Mouse (Mus musculus): Measurements from ENCODE around the gene Rgs7bp.

Rgs7bp gene

DNA sequence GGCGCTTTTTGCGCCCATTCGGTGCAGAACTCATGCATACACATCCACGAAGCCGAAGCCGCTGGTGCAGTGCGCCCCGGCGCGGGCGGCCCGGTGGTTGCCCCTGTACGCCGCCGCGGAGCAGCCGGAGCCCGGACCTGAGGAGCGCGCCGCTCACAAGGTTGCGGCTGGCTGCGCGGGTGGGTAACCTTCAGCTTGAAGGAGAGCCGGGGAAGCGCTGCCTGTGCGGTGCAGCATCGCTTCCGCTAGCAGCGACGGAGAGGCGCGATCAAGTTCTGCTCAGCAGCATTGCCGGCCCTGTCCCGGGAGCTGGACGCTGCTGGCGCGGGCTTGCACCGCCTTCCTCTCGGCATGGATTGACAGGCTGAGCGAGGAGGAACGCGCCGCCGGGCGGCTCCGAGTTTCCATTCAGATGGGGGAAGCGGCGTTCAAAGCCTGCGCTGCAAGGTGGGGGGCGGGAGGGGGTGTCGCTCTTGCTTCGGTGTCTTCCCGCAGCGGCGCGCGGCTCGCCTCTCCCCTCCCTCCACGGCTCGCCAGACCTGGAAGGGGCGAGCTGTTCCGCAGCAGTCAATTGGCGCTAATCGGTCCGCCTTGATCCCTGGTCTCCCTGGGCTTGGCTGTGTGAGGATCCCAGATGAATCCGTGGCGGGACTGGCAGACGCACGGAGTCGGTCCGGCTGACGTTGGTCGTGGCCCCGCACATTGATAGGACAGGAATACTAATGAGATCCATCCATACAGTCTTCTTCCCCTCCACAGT lies at the start of gene Rgs7bp:
Rgs7bp (minus strand) TSS at position 750 of the 760 bp plus-strand sequence.
- DNase-seq (ENCODE audit: low spot score in 2 of 2) = peak; percentile 83 to 86

DNA sequence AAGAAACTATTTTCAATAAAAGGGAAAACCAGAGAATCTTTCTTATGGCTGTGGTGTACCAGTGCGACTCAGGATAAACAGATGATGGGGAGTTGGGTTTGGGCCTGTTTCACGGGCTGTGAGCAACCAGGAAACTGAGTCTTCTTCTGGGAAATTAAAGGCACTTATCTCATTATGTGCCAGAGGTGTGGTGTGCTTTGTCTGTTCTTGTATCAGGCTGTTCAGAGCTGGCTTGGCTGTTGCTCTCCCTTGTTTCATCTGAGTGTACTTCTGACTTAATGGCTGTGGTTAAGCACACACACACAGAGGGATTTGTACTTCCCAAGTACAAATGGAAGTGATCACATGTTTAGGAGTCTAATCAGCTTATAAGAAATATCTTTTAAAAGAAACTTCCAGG lies 49.7 kb upstream of the Rgs7bp start:
- DNase-seq (ENCODE audit: low spot score in 2 of 2) = no peak

DNA sequence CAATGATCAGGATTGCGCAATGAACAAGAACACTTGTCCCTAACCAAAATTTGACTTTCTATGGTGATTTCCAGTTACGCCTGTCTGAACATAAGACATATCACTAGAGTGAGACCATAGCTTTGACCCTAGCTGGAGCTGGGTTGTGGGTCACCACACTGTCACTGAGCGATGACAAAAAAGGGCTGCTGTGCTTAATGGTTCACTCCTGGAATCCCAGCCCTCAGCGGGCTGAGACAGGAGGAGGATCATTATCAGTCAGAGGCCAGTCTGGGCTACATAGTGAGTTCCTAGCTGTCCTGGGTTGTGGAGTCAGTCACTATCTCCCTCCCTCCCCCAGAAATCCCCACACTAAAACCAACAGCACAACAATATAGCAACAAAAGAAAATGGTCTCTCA lies 46.0 kb upstream of the Rgs7bp start:
- DNase-seq (ENCODE audit: low spot score in 2 of 2) = no peak

DNA sequence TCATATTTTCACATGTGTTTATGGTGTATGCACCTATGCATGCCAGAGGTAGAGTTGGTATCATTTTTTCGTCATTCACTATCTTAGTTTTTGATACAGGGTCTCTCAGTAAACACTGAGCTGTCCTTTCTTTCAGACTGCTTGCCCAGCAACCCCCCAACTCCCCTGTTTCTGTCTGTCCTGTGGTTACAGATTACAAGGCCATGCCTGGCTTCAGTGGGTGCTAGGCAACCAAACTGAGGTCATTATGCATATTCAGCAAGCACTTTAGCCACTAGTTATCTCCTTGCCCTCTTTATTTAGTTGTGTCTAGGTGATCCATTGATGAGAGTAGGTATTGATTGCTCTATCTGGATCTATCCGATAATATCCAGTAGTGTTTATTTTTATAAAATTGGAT lies 41.6 kb upstream of the Rgs7bp start:
- no peak for DNase-seq (ENCODE audit: low spot score in 2 of 2)

DNA sequence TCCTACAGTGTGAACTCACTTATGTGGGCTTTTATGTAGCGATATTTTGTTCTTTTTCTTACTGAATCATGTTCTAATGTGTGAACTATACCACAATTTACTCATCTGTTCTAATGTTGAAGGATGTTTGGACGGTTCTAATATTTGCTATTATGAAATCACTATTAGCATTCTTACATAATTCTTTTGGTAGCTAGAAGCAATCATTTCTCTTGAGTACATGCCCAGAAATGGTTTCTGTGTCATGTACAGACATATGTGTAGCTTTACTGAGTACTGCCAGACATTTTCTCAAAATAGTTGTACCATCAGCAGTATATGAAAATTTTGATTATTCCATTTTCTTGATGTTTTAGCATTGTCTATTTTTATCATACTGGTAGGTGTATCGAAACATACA lies 34.5 kb upstream of the Rgs7bp start:
- DNase-seq (ENCODE audit: low spot score in 2 of 2) = no peak

DNA sequence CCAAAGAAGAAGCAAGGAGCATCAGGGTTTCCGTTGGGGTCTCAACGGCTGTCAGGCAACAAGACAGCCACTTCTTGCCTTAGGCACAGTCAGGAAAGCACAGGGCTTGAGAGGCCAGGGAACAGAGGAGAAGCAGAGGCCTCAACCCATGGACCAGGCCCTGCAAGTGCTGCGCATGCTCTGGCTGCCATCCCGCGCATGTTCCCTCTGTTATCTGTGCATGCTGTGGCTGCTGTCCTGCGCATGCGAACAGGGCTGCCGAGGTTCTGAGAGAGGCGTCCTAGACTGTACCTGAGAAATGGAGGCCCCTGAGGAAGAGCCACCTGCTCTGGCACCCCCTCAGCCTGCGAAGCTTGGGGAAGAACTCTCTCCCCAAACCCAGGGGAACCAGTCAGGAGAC lies 27.1 kb upstream of the Rgs7bp start, which contains the start of gene 4933425L06Rik:
4933425L06Rik (plus strand) TSS at position 261 of the 400 bp plus-strand sequence.
- no peak for DNase-seq (ENCODE audit: low spot score in 2 of 2)

DNA sequence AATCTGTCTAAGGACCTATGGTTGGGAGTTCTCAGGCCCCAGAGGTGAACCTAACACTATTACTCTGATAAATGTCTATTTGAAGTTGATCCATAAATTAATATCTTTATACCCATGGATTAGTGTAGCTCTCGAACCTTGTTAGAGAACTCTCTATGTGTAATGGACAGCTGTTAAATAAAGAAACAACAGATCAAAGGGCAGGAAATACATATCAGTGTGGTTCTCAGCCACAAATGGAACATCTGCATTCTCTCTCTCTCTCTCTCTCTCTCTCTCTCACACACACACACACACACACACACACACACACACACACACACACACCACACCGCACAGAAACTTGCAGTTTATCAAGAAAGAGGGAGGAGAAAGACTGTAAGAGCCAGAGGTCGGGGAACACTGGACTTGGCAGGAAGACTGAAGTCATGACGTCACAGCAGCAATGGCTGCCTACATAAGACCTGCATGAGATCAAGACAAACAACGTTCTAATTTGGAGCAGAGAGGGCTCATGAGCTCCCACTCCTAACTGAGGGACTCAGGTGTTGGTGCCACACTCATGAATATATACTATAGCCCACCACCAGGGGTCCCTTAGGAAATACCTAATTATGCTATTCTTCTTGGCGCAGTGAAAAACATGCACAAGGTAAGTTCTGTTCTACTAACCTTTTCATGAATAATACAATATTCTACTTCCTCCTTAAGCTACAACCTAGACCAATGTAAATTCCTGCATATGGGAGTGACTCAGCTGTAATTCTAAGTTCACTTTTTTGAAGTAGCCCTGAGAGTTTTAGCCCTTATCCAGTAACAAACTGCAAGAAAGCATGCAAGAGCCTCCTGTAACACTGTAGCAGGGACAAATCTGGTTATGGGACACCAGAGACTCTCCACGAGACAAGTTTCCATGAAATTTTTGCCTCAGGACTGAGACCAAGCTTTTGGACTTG lies 12.4 kb upstream of the Rgs7bp start:
- no peak for DNase-seq (ENCODE audit: low spot score in 2 of 2)

DNA sequence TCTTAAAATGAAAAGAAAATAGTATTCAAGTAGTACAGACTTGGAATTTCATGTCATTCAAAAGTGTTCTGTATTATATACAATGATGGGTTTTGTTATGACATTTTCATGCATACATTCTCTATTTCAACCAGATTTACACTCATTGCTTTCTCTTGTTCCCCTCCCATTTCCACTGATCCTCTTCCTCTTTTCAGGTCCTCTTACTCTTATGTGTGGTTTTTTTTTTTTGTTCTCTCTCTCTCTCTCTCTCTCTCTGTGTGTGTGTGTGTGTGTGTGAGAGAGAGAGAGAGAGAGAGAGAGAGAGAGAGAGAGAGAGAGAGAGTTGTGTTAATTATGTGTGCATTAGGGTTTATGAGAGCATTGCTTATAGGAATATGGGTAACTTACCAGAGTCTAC lies 11.4 kb upstream of the Rgs7bp start:
- DNase-seq (ENCODE audit: low spot score in 2 of 2) = no peak

DNA sequence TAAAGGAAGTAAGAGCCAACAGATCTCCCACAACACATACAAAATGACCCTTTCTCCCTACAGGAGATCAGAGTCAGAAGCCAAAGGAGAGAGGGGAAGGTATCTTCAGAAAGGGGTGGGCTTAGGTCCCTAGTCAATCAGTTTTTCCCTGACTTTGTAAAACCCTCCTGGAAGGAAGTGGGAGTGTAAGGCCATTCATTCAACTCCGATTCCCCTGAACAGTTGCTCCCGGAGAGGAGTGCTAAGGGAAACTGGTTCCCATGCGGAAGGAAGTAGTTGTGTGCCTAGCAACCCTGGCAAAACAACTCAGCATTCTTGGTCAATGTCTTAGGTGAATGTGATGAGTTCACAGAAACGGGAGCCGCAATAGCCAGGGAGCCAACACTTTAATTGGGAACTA lies 644 bp upstream of the Rgs7bp start:
- no peak for DNase-seq (ENCODE audit: low spot score in 2 of 2)

DNA sequence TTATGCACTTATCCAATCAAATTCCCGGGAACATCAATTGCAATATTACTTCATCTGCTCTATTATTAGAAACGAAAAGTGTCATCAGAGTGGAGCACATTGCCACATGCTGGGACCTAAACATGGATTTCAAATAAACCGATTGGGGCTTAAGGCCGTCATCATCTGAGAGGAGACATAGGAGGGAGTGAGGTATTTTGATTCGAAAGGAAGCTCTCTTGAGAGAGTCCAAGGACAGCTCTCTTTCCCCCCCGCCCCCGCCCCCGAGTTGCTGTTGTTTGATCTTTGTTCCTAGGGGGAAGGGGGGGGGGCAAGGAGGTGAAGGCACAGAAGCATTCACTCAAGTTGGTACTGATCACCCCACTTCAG lies 195 bp upstream of the Rgs7bp start:
- no peak for DNase-seq (ENCODE audit: low spot score in 2 of 2)

DNA sequence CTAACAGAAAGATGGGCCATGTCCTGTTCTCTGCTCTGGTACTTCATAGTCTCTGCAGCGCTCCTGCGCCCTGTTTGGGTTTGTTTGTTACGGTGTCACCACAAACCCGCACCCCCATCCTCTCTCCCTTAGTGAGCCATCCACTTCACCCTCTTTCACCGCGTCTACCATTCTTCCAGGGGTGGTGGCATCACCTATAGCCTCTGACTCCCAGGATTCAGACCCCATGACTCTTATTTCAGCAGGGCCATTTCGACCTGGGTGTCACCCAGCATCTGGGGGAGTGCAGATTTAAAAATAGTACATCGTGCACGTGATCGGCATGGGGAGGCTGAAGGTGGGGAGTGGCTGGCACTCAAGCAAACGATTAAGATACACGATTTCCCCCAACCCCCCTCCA lies 1.1 kb downstream of the Rgs7bp start:
- peak in 1 of 2 experiments; percentile 20 for DNase-seq (ENCODE audit: low spot score in 2 of 2)

DNA sequence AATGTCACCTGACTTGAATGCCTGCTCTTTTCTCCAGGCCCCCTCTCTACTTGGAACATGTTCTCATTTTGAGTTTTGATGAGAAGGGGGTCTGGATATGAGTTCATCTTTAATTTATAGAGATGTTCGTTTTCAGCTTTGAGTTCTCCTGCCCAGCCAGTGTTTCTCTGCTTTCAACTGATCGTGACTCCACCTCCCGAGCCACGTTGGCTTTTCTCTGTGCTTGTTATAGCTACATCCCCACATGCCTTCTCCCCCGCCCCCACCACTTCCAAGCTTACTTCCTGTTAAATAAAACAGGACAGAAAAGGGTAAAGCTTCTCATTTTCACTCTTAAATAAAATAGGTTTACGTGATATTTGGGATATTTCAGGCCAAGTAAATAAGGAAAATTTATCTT lies 3.3 kb downstream of the Rgs7bp start:
- DNase-seq (ENCODE audit: low spot score in 2 of 2) = peak in 1 of 2 experiments; percentile 30

DNA sequence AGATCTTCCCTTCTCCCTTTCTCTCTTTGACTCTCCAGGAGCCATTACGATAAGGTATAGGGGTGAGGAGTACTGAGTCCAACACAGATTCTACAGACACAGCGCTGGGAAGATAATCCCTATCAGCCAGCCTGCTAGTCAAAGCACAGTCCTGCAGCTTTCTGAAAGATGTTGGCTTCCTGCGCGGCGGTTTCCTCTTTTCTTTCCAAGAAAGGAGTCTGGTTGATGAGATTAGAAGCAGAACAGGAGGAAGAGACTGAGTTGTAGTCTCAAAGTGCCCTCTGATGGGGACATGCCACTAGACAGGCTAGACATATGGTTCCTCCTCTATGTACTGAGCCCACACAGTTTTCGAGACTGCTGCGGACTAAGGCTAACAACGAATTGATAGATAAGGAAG lies 6.1 kb downstream of the Rgs7bp start:
- DNase-seq (ENCODE audit: low spot score in 2 of 2) = no peak

DNA sequence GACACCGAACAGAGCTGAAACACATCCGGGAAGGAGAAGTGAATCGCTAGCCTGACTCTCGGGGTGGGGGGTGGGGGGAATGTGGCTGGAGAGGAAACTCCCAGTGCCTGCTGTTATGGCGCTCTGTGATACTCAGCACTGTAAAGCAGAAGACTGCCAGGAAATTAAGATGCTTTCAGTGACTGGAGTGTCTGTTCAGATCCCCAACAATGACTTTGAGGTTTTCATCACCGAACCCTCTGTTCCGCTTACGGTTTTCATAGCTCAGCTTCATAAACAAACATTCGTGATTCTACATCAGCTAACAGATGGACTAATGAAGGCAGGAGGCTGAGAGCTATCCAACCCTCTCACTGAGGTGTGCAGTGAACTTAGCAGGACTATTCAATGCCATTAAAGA lies 7.4 kb downstream of the Rgs7bp start:
- no peak for DNase-seq (ENCODE audit: low spot score in 2 of 2)

DNA sequence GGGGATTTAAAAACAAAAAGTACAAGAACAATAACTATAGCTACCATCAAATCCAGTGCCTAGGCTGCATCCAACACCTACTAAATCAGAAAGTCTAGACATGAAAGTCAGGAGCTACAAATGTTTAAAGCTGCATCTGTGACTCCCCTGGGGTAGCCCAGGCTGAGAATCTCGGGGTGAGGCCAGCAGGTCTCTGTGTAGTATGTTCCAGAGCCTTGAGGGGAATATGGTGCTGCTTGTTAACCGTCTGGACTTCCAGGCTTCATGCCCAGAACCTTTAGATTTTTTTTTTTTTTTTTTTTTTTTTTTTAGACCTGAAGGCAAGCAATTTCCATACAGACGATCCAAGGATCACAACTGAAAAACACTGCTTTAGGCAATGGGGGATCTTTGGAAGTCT lies 10.8 kb downstream of the Rgs7bp start:
- no peak for DNase-seq (ENCODE audit: low spot score in 2 of 2)

DNA sequence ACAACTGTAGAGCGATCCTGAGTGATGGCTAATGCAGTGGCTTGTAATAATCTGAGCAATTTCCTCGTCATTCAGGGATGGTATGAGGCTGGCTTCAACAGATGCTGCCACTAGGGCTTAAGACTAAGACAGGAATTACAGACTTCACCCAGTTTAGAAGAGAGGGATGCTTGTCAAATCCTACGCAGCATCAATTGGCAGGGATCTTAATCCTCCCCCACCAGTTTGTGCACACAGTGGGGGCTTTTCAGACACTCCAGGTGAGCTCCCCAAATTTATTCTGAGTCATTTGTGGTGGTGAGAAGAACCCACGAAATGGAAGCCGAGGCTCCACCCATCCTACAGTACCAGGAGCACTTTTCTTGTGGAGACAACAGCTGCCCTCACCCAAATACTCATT lies 16.4 kb downstream of the Rgs7bp start:
- peak in 1 of 2 experiments; percentile 26 for DNase-seq (ENCODE audit: low spot score in 2 of 2)

DNA sequence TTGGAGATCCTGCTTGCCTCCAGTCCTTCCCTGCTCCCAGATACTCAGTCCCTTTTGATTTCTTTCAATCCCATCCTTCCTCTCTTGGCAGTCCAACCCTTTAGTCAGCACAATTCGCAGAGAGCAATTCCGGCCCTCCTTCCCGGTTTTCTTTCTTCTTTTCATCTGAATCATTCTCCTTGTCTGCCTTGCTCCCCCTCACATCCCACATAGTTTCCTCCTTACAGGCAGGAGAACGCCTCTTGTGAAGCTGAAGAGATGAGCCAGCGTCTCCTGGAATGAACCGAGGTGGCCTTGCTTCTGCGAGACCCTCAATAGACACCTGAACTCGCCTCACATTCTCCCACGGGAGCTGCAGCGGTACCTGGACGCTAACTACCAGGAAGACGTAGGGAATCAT lies 16.9 kb downstream of the Rgs7bp start:
- DNase-seq (ENCODE audit: low spot score in 2 of 2) = peak; percentile 27 to 68

DNA sequence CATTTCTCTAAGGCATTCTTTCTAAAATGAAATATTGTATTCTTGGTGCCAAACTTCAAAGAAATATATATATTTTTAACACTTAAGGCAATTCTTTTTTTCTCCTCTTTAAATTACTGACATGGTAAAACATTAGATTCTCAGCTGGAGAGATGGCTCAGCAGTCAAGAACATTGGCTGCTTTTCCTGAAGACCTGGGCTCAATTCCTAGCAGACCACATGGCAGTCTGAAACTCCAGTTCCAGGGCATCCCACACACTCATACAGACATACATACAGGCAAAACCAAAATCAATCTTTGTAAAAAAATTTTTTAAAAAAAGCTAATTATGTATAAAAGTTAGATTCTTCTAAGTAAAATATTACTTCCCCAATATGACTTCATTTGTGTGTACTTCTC lies 22.8 kb downstream of the Rgs7bp start:
- DNase-seq (ENCODE audit: low spot score in 2 of 2) = no peak

DNA sequence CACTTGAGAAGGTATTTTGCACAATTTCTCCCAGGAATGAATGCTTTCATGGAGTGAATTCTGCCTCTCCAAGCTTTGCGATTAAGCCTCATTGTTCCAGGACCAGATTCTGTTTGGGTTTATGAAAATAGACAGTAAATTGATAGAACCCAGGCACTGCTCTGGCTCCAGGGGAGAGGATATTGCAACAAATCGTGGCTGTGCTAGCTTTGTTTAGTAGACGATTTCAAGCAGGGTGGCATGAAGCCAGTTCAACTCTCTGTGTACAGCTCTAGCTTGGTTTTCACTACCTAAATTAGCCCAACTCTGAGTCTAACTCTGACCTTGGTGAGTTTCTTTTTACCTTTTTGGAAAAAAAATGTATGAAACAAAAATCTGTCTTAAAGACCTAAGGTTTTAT lies 26.5 kb downstream of the Rgs7bp start:
- DNase-seq (ENCODE audit: low spot score in 2 of 2) = no peak

DNA sequence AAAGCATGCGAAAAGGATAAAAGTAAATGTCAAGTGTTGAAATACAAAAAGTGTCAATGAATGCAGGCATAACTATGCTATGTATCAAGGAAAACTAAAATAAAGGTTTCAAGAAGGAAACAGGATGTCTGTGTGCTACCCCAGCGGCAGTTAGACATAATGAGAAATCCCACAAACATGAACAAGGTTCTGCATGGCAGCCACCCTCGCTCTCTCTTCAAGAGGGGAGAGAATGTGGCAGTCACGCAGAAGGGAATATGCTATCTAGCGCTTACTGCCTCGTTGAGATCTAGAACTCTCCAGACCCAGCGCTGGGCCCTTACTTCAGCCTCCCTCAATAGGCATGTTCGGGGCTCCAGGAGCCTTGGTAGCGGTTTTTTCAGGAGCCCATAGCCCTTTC lies 38.2 kb downstream of the Rgs7bp start:
- DNase-seq (ENCODE audit: low spot score in 2 of 2) = no peak

DNA sequence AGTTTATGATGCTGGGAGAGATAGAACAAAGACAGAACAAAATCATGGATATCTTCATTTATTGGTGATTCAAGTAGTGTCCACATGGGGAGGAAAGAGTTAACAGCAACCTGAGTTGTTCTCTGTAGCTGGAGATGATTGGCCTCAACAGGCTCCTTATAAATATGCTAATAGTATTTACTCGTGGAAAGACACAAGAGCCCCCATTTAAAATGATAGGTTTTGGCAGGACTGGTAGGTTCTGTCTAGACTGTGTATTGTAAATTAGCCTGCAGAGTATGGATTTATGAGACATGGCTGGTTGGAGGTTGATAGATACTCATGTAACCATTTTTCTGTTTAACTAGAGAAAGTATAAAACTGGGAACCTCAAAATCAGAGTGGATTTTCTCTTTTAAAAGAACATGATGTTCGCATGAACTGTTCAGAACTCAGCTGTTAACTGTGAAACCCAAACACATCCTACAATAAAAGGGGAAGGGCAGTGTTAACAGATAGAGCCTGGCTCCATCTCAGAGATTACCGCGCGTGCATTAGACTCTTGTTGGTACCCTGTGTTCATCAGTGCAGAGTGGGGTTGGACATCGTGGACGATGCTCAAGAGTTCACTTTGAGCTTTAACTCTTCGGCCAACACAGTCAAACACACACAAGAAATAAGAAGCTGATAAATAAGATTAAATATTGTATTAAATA lies 38.9 kb downstream of the Rgs7bp start:
- no peak for DNase-seq (ENCODE audit: low spot score in 2 of 2)

DNA sequence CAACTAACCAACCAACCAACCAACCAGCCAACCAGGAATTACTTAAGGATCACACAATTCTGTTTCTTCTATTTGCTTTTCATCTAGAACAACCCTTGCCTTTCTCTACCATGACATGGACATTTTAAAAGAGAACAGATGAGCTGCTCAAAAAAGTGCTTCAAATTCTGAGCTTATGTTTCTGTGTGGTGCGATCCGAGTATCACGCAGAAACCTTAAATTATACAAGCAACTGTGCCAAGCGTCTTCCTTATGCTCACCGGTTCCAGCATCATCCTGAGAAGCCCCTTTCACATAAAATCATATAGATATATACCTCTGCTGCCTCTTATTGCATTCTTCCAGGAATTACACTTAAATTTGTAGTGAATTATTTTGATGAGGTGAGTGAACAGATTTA lies 43.4 kb downstream of the Rgs7bp start:
- DNase-seq (ENCODE audit: low spot score in 2 of 2) = no peak
